Mouse (Mus musculus) bone marrow, adult 2 months (tissue): ENCODE results near the gene Gm10837.

Experiments used
- CTCF ChIP-seq: fragments of 200-500 bp; IDR thresholded peaks from 2 replicates; pipeline ENCODE4 v1.5.1; 2011; ENCODE audit warnings: low read length, control low read depth; ENCODE audit not compliant: control insufficient read depth, insufficient read depth
- POLR2A ChIP-seq: fragments of 200-500 bp; IDR thresholded peaks from 2 replicates; pipeline ENCODE4 v1.6.1; 2011; ENCODE audit warnings: low read depth, mild to moderate bottlenecking, control low read depth, low read length, borderline replicate concordance; ENCODE audit not compliant: control insufficient read depth

DNA sequence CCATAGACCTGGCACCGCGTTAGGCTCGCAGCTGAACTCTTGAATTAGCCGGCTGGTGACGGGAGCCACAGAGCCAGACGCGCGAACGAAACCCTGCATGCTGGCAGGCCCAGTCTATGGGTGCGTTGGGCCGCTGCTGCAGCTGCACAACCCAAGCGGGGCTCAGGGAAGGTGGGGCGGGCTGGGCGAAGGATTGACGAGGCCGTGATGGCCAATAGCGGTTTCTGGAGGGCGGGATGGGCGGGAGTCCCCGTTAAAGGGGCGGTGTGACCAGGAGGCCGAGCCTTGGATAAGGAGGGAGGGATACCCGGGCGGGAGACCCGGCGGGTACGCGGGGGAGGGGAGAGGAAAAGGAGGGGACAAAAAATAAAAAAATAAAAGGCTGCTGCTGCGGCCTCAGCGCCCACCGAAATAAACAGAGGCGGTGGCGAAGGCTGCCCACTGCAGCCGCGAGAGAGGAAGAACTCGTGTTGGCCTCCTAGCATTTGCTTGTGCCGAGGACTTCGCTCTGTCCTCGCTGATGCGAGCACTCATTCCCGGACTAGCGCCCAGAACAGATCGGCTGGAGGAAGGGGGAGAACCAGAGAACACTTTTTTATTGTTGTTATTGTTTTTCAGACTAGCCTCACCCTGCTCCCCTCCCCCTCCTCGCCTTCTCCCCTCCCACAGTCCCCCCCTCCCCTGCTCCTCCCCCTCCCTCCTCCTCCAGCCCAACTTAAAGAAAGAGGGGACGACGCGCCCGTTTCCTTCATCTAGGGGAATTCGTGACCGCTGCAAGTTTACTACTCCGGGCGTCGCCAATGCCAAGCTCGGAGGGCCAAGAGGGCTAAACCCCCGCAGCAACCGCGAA lies 16.1 kb upstream of the Gm10837 start:
- TF ChIP-seq POLR2A = no peak
- TF ChIP-seq CTCF = no peak
